Mouse (Mus musculus): Measurements from ENCODE around the gene Slc6a4. TPM values are rescaled to one million over a fixed set of nuclear protein-coding genes. Genes with fewer than 3 reads are reported as not detected.
"Not testable (repeated sequence)": the region's sequence is repeated elsewhere in the genome, so short reads cannot be mapped to it uniquely, and the experiment has no call there.

The Slc6a4 gene
- polyA plus RNA-seq, 2 experiments from 2014 or later, result not detected

DNA sequence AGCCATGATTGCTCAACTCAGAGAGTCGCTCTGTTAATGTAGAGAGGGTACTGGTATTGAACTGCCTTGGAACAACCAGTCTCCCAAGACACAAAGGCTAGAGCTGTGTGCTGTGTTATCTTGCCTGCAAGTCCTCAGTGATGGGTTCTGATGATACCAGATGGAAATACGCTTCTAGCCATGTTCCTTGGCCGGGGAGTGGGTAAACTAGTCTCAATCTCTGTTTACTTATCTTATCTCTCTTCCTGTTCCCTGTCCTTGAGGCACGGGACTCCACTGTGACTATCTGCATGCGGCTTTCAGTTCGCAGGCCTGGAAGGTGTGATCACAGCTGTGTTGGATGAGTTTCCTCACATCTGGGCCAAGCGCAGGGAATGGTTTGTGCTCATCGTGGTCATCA lies 21.1 kb downstream of the Slc6a4 start:
- no peak for ATAC-seq

DNA sequence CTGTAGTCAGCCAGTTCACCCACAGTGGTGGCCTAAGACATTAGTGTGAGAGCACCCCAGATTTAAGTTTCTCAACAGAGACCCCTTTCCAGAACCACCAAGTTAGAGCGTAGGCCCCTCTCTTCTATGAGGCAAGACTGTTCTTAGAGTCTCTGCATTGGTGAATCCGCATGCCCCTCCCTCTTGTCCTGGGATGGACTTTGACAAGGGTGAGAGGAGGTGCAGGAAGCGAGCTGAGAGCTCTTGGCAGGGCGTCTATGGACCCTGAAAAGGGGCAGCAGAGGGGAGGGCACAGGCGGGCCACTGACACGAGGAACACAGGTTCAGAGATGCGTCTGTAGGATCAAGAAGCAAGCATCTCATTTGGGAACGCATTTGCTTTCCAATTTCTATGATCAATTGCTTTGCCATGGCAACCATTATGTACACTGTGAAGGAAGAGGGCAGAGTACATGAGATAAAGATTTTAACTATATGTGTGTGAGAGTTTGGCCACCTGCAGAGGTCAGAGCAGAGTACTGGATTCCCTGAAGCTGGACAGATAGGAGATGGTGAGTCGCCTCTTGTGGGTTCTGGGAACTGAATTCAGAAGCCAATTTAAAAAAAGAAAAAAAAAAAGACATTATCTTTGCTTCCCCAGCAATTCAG lies 23.5 kb downstream of the Slc6a4 start:
- ATAC-seq, result no peak

DNA sequence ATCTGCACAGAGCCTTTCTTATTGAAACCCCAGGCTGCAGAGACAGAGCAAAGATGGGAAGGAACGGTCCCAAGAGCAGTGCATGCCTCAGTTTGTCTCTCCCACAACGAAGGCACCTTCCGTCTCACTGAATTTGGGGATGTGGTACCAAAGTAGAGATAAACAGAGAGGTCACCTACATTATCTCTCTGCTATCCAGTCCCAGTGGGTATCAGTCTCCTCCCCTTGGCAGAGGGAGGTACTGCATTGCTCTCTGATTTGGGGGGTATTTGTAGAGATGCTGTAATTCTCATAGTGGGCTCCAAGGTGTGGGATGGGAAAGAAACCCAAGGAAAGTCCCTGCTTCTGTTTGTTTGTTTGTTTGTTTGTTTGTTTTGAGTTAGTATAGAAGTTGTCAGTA lies 28.2 kb downstream of the Slc6a4 start:
- no peak for ATAC-seq

DNA sequence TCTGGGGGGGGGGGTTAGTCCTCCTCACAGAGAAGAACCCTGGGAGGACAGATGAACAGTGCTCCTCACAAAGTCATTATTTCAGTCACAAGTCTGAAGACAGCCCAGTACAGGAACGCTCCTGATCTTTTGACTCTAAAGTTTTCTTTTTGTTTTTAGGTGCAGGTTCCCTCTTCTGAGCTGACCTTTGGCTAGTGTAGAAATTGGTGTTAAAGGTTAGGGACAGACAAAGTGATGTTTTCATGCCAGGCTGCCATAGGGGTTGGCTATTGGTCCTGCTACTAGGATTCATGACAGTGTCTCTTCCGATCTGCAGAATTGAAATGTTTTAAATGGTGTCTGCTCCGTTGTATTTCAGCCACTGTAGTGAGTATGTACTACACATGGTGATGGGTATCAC lies 29.8 kb downstream of the Slc6a4 start:
- no peak for ATAC-seq

DNA sequence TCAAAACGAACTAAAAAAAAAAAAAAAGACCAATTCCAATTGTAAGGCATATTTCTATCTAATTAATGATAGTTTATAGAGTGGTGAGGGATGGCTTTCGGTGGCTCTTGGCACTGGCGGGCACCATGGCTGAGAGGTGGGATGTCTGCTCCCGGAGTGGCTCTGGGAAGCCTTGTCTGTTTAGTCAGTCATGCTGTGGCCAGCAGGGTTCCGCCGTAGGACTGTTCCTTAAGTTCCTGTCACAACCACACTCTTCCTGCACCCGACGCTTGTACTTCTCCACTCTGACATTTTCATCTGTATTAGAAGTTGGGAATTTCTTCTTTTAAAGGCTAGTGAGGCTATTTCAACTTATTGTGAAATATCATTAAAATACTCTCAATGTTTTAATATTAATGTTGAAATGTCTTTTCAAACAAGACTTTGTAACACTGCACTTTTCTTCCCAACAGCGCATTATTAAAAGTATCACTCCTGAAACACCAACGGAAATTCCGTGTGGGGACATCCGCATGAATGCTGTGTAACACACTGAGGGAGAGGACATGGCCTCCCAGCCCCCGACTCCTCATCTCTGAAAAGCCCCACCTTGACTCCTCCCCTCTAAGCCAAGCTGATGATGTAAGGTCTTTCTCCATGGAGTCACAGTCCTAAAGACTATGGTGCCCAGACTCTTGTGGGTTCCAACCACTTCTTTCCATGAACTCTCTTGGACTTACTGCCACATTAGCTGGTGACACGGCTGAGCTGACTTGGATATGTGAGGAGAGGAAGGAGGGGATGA lies 32.9 kb downstream of the Slc6a4 start:
- no peak for ATAC-seq

DNA sequence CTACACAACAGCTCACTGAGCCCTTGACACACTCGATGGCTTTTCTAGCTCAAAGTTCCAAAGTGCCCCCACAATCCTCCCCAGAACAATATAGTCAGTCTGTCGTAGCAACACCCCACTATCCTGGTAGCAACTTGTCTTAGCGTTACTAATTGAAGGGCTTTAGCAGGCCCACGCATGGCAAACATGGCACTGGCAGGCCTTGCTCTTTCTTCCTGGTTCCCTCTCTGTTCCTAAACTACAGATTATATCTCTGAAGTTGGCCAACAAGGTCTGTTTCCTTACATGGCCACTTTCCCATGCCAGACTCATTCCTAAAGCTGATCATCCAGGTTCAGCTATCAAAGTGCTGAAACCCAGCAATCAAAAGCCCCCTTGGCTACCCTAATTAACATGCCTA lies 43.5 kb downstream of the Slc6a4 start:
- no peak for ATAC-seq

DNA sequence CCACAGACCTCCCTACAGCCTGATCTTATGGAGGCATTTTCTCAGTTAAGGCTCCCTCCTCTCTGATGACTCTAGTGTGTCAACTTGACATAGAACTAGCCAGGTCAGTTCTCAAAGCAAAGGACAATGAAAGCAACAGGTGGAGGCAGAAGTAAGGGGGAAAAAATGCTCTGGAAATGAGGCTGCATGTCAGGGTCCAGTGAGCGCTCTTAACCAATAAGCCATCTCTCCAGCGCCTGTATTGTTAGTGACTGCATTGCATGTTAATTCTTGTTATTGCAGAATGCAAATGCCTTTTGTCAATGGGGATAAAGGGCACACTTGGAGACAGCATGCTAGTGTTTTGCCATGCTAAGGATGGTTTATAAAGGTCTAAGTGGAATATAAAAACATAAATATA lies 44.4 kb downstream of the Slc6a4 start:
- ATAC-seq, result no peak

DNA sequence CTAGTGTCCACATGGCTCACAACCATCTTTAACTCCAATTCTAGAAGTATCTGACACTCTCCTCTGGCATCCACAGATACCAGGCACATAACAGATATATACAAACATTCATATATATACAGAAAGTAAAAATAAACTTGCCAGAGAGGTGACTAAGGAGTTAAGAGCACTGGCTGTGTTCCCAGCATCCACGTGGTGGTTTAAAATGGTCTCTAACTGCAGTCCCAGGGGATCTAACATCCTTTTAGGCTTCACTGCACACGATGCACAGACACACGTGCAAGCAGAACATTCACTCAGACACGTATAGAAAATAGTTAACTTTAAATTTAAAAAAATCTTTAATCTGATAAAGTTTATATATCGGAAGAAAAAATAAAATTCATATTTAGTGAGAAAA lies 63.5 kb downstream of the Slc6a4 start:
- no peak for ATAC-seq

DNA sequence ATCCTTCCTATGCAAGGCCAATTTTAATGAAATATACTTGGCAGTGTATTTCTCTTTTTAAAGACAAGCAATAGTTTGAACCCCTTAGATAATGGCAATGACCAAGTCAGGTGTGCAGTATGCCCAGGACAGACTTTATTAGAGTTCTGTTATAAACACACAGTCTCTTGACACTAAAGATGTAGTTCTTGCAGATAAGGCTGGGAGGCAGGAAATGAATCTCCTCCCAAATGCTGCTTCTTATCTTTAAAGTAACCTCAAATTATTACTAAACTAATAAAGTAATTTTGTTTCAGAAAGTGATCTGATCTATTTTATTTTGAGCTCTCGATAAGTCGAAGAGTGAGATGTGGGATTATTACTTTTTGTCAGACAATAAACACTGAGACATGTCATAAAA lies 65.0 kb downstream of the Slc6a4 start:
- ATAC-seq, result no peak

DNA sequence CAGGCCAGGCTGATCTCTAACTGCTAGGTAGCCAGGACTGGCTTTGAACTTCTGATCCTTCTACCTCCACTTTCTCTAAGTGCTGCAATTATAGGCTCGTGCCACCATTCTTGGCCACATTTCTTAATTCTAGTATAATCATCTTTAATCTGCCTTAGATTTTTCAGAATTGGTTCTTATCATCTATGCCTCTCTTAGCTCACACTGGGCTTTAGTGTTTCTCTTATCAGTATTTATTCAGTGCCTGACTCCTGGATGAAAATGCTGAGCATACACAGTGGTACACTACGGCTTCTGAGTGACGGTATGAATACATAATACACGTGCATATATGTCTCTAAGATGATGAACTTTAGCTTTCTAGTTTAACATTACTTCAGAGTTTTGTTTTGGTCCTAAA lies 70.4 kb downstream of the Slc6a4 start:
- ATAC-seq, result no peak

DNA sequence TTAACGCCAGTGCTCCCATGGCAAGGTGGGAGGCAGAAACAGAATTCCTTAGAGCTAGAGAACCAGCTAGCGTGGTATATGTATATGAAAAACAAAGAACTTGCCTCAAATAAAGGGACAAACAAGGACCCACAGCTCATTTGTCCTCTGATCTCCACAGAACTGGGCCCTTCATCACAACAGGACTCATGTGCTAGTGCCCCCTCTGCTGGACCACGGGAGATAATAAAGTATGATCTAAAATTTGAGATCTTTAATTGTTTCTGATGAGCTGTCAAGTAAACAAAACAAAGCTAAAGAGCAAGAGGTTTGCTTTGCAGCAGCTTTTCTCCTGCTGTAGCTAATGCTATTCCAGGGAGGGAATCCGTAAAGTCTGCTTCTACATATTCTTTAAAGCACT lies 72.3 kb downstream of the Slc6a4 start:
- no peak for ATAC-seq

DNA sequence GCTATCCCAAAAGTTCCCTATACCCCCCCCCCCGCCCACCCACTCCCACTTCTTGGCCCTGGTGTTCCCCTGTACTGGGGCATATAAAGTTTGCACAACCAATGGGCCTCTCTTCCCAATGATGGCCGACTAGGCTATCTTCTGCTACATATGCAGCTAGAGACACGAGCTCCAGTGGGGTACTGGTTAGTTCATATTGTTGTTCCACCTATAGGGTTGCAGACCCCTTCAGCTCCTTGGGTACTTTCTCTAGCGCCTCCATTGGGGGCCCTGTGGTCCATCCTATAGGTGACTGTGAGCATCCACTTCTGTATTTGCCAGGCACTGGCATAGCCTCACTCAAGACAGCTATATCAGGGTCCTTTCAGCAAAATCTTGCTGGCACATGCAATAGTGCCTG lies 78.9 kb downstream of the Slc6a4 start:
- not testable (repeated sequence) for ATAC-seq

DNA sequence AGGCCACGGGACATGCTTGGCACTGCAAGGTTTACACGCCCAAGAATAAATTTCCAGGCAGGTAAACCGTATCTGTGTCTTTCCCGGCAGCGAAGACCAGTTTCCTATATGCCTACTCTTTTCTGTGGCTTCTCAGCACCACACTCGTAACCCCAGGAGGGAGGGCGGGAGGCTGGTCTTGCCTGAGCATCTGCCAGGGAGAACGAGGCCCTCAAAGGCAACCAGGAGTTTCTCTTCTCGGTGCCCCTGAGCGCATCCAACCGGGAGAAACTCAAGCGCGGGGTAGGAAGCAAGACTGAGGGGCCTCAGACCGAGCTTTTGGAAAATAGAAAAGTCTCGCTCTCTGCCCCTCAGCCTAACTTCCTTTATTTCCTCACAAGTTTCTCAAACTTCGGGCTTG lies 79.4 kb downstream of the Slc6a4 start:
- peak; percentile 24 for ATAC-seq

DNA sequence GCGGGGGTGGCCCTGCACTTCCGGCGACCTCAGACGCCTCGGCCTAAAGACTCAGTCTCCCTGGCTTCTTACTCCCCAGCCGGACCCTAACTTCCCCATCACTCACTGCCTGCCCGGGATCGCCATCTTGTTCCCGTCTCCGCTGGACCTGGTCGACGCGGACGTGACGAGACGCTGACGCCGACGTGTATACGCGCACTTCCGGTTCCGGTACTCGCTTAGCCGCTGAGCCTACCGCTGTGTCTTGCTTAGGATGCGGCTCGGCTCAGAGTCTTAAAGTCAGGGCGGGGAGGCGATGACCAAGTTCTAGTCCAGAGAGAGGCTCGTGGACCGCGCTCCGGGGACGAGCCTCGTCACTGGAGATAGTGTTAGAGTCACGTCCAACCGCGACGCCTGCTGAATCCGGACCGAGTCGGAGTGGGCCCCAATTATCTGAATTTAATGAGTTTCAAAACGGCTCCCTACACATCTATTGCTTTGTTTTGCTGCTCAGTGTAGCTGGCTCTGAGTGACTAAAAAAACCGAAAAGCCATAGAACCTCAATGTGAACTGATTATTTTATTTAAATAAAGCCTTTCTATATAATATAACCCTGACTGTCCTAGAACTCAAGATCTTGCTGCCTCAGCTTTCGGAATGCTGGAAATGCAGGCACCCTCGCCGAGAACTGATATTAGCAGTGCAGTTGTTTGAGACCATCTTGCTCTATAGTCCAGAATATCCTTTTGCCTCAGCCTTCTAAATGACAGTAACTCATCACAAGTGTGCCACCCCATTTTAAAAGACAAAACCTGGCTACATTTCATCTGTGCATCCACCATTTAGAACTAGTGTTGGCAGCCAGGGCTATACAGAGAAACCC lies 80.1 kb downstream of the Slc6a4 start, which contains the start of gene Nsrp1:
Nsrp1 (minus strand) TSS at position 163 of the 862 bp plus-strand sequence.
- ATAC-seq, result peak; percentile 98

DNA sequence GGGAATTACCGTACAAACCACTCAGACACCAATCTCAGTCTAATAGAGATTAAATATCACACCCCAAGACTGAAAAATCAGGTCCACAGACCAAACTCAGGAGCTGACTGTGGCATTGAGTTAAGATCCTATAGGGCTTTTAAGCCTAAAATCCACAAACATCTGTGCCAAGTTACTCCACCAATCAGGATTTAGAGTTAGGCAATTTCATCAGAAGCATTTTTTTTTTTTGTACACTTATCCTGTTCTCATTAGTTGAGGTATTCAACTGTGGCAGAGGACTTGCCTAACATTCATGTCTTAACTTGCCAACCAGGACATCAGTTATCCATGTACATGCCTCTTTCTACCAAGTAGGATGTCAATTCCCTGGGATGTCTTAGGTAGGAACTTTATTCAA lies 81.0 kb downstream of the Slc6a4 start:
- no peak for ATAC-seq

Other genes with a start within 250 kb of the Slc6a4 start
- gene Gosr1, start 235.0 kb upstream of the Slc6a4 start, polyA plus RNA-seq (2017; shearing (Covaris generic)), result 10 to 100 TPM; 37.2 to 40.2 TPM
- gene Cpd, start 151.6 kb upstream of the Slc6a4 start, polyA plus RNA-seq (2017; shearing (Covaris generic)), result 1 to 10 TPM; 4.8 to 6.1 TPM
- 1 to 10 TPM; 1.8 to 2.5 TPM for gene Tmigd1, start 96.4 kb upstream of the Slc6a4 start, polyA plus RNA-seq (2017; shearing (Covaris generic))
- gene Blmh, start 73.8 kb upstream of the Slc6a4 start, polyA plus RNA-seq (2017; shearing (Covaris generic)), result 10 to 100 TPM; 77.1 to 98.7 TPM
- gene Nsrp1, start 79.8 kb downstream of the Slc6a4 start, polyA plus RNA-seq (2017; shearing (Covaris generic)), result 10 to 100 TPM; 51.8 to 75.8 TPM
- gene Efcab5, start 190.4 kb downstream of the Slc6a4 start, polyA plus RNA-seq (2017; shearing (Covaris generic)), result under 1 TPM; 0.07 to 0.23 TPM
- gene Ssh2, start 217.7 kb downstream of the Slc6a4 start, polyA plus RNA-seq (2017; shearing (Covaris generic)), result 10 to 100 TPM; 70.5 to 71.3 TPM